Mouse (Mus musculus) kidney, adult 9 months (tissue): ENCODE measurements around the gene Hnrnpdl.

Experiments
- DNase-seq: peaks from one replicate; pipeline ENCODE4 v3.0.0; 2022

Gene Hnrnpdl

DNA sequence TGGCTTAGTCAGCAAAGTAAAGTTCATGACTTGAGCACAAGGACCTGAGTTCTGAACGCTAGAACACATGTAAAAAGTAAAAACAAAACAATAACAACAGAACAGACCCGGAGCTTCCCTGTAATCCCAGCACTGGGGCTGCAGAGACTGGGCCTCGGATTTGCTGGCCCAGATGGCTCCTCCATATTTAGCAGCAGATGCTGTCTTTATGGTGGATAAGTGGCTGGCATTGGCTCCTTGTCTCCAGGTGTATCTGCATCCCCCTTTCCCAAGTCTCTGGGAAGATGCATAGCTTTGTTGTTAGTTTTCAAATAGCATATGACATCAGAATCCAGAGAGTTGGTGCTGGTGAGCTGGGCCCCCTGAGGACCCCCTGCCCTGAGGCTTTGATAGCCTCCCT, 6.6 kb upstream of the Hnrnpdl start:
- DNase-seq: no peak

DNA sequence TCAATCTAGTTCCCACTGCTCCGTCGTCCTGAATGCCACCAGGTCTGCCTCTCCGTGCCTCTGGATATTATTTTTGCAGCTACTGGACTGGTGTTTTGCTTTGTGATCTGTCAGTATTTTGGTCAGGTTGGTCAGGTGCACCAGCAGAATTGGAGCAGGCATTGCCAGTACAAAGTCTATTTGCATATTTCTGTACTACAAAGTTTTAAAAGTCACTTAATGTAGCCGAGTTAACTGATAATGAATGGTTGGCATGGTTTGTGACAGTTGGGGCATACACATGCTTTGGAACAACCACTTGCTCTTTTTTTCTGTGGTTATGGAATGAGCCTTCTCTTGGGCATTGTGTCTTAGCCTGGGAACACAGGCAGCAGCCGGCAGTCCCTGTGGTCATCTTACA, 5.2 kb upstream of the Hnrnpdl start:
- peak; percentile 66 for DNase-seq

DNA sequence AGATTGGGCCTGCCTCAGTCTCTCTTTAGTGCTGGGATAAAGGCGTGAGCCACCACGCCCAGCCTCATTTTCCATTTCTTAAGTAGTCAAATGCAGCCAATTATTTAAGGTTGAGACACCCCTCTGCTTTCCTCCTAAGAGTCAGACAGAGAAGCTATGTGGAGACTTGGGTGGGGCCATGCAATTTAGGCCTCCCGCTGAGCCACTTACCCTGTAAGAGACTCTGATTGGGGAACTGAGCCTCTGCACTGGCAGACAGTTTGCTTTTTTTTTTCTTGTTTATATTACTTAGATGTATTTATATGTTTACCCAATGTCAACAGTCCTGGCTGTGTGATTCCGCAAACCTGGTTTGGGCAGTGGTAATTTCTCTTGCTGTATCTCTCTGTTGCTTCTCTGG, 4.6 kb upstream of the Hnrnpdl start:
- no peak for DNase-seq

DNA sequence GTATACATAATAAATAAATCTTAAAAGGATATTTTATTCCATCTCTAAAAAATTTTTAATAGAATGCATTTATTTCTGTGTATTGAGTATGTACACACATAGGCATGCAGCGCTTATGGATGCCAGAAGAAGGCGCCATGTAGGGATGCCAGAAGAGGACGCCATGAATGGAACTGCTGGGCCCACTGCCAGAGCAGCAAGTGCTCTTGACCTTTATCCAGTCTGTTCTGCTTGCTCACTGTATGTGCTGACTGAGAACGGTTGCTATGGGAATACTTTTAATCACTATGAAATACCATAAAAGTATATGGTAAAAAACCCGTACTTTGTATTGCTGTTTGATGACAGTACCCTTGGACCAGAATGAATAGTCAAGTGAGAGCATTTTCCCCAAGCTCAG, 3.9 kb upstream of the Hnrnpdl start:
- peak; percentile 79 for DNase-seq

DNA sequence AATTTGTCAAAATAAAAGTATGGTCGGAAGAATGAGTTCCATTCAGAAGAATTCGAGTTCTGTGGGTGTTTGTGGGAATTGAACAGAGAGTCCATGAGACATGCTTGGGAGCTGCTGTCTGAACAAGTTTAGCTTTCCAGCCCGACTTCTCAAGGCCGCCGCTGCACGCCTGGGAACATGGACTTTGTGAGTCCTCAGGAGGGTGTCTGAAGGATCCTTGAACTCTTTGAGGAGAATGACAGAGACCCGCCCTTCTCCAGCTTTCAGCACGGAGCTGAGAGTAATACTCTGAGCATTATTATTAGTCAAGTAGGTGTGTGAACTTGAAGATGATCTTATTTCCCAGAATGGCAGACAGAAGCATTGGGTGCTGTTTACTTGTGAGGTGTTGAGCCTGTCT, 3.0 kb upstream of the Hnrnpdl start:
- DNase-seq: peak; percentile 39

DNA sequence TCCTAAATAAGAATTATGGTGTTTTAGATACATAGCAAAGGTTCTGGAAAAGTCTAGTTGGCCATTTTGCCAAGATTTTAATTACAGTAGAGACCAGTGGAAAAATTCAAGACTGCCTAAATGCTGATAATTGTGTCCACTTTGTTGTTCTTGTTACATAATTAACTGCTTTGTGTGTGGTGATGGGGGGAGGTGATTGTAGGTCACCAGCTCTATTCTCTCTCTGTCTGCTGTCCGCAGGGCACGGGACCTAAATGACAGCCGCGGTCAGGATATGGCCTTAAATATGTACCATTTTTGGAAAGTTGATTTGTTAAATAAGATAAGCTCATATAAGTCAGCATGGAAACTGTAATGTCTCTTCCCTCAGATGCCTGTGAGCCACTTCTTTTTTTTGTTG, 1.8 kb upstream of the Hnrnpdl start:
- no peak for DNase-seq

DNA sequence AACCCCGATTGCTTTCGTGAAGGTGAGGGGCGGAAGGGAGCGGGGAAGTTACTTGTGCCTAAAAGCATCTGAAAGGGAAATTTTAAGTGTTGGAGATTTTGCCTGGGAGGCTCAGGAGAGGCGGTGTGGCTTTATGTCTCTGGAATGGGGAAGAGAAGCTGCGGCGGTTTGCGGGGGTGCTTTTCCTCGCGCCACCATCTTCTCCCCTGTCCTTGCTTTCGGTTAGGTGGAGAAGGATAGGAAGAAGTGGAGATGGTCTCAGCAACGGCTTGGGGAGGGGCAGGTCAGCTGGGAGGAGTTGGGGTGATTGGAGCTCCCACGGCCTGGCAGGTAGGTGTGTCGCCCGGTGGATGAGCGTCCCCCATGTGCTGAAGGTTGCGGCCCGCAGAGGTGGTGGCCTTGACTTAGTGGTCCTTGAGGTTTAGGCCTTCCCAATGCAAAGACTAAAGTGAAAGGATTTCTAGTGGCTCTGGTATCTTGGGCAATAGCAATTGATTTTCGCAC, 869 bp upstream of the Hnrnpdl start:
- no peak for DNase-seq

DNA sequence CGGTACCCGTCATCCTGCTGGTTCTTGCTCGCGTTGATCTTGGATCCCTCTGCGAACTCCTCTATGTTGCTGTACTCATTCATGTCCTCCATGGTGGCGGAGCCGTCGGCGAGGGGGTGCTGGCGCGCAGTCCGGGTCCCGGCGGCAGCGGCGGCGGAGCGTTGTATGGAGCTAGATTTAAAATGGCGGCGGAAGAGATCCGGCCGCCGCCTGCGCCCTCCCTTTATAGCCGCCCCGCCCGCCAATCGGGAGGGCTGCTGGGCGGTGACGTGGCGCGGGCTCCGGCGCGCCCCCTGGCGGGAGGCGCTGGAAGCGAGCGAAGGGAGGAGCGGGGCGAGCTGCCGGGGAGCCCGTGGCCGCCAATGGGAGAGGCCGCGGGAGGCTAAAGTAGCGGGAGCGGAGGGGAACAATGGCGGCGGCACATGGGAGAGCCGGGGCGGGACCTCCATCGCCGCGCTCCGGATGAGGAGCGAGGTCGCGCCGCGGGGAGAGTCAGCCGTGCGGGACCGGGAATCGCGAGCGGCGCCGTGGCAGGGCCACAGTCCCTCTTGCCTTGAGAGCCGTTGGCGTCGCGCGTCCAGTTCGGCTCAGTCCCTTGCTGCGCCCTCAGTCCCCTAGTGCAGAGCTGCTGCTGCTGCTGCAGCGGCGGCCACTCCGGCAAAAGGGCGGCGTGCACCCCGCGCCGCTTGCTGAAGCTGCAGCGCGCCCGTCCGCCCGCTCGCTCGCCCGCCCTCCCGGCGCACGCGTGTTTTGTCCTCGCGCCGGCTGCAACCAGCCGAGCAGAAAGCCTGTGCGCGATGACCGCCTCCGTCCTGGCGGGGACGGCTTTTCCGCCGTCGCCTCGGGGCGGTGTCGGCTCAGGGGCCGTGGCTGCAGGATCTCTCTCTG, 506 bp downstream of the Hnrnpdl start:
- DNase-seq: peak; percentile 97

DNA sequence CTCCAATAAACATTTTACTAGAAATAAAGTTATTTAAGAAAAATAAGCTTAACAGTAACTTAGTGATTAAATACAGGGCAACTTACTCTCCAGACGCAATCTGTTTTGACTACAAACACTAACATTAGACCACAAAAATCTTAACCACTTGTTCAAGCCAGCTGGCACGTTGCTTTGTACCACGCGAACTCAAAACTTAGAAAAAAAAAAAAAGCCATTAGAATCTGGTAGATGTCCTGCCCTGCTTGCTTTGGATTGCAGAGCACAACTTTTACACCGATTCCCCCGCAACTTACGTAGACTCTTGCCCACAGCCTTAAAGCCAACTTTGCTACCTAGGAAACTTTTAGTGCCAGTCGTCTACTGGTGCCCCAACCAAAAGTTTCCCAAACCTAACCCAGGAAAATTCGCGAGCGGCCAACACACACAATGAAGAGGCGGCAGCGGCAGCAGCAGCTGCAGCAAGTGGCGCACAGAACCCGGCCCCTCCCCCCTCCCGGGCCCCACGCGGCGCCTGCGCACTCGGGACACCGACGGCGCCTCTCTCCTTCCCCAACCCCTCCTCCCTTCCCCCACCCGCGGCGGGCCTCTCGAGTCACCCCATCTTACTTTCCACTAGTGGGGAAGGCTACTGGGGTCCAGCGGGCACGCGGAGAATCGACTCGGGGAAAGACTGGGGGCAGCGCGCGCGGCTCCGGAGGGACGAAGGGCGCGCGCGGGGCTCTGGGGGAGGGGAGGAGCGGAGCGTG, 1.3 kb downstream of the Hnrnpdl start:
- peak; percentile 85 for DNase-seq

DNA sequence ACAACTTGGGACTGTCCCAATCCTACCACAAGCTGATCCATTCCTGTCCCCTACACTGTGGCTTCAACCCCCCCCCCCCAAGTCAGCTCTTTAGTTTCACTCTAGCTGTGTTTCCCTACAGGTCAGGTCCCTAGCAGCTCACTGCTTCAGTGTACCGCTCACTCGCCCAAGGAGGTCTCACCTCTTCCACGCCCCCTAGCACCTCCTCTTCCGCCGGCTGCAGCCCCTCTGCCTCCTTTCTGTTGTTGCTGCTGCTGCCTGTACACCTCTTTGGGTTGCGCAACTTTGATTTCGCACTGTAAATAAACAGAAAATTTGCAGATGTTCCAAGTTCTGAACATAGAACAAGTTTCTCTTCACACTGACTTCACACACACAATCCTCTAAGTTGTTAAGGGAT, 2.8 kb downstream of the Hnrnpdl start:
- no peak for DNase-seq

DNA sequence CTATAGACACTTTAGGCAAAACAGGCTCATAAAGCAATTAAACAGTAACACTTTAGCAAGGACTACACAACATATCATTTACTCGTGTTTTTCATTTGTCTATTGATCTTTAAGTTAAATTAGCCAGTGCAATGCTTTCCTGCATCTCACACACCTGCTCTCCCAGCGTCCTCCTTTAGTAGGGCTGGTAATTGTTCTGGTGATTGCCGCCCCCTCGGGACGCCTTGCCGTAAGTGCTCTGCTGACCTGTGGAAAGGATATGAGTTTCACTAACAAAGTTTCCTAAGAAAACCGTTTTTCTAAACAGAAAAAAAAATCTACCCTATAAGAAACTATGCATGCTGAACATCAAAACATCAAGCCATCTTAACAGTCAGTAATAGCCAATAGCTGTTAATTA, 3.5 kb downstream of the Hnrnpdl start:
- DNase-seq: no peak

DNA sequence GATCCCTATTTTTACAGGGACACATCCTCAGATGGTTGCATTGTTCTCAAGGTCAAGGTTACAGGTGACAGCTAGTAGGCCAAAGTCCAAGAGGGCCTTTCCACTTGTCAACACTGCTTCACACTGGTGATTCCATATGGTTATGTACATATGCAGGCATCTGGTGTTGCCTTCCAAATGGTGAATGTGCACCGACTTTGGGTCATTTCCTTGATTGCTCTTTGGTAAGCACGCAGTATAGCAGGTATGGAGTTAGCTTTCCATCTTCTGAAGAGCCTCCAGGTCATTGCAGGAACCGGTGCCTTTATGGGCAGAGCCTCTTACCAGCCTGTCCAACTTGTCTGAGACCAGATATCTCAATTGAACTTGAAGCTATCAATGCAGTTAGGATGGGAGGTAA, 6.8 kb downstream of the Hnrnpdl start:
- no peak for DNase-seq

DNA sequence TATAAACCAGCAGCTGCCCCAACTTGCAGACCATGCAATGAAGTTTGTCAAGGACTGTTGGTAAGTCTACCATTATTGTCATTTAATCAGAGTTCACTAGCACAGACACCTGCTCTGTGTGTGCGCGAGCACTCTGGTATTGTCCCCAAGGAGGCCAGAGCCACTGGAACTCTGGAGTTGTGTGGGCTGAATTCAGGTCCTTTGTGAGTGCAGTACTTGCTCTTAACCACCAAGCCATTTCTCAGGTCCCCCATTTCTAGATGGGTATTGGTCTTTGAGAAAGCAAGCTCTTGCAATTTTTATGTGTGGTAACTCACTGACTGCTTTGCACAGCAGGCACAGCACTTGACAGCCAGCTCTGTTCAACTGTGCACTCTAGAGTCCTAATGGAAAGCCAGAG, 7.4 kb downstream of the Hnrnpdl start:
- no peak for DNase-seq

DNA sequence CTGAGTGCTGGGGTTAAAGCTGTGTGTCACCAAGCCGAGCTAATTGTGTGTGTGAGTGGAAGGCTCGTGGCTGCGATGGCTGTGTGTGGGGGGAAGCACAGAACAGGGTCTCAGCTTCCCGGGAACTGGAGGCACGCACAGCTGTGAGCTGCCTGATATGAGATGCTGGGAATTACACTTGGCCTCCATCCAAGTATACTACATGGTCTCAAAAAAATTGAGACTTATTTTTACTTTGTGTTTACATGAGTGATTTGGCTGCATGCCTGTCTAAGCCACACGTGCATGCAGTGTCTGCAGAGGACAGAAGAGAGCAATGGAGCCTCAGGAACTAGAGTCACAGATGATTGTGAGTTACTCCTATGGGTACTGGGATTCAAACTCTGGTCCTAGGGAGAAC, 9.4 kb downstream of the Hnrnpdl start:
- DNase-seq: no peak

DNA sequence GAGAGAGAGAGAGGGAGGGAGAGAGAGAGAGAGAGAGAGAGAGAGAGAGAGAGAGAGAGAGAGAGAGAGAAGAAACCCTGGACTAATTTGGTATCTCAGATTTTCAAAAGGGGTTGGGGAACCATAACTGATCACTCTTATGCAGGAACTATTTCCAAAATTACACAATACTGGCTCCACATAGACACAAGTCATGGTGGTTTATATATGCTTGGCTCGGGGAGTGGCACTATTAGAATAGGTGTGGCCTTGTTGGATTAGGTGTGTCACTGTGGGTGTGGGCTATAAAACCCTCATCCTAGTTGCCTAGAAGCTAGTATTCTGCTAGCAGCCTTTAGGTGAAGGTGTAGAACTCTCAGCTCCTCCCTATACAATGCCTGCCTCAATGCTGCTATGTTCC, 14.6 kb downstream of the Hnrnpdl start:
- DNase-seq: no peak

DNA sequence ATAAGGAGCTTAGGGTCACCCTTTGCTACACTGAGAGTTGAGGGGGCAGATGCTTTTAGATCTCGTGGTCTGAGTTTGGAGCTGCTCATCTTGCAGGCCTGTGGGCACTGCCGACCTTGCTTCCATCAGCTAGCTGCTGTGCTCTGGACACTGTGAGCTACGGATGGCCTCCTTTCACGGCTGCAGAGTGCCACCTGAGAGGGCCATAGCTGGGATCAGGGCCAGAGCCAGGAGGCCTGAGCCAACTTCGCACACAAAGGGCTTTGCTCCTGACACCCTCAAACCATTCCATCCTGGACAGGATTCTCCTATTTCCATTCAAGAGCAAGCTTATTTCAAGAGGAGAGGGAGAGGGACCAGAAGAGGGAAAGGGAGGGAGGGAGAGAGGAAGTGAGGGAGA, 15.1 kb downstream of the Hnrnpdl start:
- no peak for DNase-seq

DNA sequence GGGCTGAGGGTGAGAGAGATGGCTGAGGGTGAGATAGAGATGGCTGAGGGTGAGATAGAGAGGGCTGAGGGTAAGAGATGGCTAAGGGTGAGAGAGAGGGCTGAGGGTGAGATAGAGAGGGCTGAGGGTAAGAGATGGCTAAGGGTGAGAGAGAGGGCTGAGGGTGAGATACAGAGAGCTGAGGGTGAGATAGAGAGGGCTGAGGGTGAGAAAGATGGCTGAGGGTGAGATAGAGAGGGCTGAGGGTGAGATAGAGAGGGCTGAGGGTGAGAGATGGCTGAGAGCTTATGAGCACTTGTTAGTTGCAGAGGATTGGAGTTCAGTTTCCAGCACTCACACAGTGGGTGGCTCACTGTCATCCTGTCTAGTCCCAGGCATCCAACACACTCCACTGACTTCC, 19.4 kb downstream of the Hnrnpdl start:
- DNase-seq: no peak

DNA sequence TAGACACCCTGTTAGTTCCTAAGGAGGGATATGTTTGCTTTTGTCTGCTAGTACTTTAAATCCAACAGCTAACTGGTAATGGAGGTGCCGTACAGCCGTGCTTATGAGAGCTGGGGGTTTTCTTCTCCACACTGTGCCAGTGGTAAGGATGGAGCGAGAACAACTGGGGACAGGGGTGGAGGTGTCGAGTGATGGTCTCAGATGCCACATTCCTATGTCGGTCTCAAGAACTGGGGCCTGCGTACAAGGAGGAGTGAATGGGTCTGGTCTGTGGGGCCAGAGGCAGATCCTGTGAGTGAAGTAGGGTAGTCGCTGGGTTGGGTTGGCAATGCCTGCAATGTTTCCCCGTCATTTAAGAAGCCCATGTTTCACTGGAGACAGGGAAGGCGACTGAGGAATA, 26.9 kb downstream of the Hnrnpdl start:
- DNase-seq: no peak

DNA sequence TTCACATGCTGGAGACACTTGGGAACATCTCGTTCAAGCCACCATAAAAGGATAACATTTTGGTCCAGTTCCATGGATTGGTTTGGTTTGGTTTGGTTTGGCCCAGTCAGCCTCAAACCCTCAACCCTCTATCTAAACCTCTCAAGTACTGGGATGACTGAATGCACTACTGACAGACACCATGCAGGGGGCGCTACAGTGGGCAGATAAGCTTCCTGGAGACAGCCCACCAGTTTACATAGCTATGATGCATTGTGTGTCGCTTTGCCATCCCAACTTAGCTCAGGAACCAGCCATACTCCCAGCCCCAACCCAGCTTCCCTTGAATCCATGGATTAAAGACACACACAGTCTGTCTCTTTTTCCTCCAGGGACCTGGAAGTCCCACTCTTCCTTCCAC, 31.0 kb downstream of the Hnrnpdl start:
- DNase-seq: no peak

DNA sequence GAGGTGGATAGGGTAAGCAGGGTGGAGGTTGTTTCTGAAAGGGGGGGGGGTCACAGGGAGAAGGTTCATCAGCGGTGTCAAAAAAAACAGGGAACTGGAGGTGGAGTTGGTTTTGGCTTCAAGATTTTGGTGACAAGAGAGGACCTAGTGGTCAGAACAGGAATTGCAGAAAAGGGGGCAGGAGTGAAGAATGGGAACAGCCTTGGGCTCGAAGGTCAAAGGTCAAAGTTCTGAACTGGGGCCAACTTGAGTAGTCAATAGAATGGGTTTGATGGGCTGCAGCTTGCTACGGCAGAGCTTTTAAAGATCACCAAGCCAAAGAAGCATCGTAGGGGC, 32.5 kb downstream of the Hnrnpdl start:
- peak; percentile 22 for DNase-seq

DNA sequence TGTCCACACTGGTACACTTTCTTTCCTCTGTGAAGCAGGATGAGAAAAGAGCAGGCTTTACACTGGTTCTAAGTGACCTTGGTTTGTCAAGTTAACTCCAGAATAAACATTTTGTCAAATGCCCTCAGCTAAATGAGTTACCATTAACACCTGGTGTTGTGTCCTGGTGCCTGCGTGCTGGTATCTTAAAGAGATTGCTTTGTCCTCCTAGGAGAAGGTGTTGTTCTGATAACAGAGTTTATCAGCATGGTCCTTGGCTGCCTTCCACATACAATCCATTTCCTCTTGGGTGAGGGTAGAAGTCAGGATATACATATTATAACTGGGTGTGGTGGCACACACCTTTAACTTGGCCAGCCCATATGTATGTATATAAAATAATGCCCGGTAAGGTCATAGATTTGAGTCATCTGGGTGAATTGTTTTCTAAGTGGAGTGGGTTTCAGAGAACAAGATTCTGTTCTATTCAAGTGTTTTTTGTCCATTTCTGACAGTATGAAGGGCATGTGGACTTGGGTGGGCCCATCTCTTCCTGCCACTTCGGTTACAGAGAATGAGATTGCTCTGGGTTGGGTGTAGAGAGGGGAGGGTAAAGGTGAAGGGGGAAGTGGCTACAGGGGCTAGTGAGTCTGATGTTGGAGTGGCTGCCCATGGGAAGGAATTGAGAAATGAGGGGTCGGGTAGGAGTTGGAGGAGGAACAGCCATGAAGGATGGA, 33.0 kb downstream of the Hnrnpdl start:
- DNase-seq: no peak

DNA sequence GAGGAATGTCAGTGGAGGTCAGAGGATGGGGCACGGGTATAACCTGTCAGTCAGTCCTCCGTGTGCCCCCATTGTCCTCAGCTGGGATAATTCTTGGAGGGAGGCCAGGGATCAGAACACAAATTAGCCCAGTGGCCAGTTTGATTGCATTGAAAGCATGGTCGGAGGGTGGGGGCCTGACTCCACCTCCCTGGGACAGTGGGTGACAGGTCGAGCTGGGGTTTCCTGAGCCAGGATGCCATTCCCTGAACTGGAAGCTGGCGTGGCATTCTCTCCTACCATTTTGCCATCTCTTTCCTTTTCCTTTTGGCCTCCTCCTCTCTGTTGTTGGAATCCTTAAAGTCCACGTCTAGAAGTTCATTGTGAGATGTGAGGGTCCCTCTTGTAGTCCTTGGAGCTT, 33.6 kb downstream of the Hnrnpdl start:
- DNase-seq: no peak

DNA sequence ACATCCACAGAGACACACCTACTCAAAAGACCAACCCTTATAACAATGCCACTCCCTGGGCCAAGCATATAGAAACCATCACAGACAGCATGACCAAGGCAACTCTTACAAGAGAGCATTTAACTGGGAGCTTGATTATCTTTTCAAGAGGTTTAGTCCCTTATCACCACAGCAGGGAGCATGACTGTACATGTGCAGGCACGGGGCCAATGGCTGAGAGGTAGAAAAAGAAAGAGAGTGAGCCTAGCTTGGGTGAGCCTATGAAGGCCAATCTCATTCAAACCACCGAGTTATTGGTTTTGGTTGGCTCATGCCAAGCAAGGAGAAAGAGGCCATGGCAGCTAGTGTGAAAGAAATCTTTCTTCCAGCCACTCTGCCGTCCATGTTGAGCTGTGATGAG, 34.0 kb downstream of the Hnrnpdl start:
- no peak for DNase-seq

DNA sequence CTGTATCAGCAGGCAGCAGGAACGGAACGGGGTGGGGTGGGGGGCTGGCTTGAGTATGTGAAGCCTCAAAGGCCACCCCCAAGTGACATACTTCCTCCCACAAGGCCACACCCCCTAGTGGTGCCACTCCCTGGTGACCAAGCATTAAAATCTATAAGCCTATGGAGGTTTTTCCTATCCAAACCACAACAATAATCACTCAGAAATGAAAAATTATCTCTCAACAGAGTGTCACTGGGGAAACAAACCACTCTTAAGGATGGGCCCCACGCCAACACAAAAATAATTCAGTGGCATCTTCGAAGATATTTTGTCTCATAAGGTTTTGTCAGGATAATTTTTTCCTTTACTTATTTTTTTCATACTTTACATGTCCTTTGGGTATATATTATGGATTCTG, 35.6 kb downstream of the Hnrnpdl start:
- no peak for DNase-seq
